Mouse (Mus musculus) megakaryocyte, embryonic 14.5 days (primary cell): ENCODE measurements around the gene Cryaa.

ENCODE experiments used
- FLI1 ChIP-seq: IDR thresholded peaks from 2 replicates; pipeline ENCODE4 v1.6.1; 2012; ENCODE audit warnings: low read length, inconsistent platforms, mixed read lengths
- GATA1 ChIP-seq: IDR thresholded peaks from 3 replicates; pipeline ENCODE4 v1.6.1; 2012; ENCODE audit warnings: mixed read lengths, low read length, inconsistent platforms, borderline replicate concordance

DNA sequence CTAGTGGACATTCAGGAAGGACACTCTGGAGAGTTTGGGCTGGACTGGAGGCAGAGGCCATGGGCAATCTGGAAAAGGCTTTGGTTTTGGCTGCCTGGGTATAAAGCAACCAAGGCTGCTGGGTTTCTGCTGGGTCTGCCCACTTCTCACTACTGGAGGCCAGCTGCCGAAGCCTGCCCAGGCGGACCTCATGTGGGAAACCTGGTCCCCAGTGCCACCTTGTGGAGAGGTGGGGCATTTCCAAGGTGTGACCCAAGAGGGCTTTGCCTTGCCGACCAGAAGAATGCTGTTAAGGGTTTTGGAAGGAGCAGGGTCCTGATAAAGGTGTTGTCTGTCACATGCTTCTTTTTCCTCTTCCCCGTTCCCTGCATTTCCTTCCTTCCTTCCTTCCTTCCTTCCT, 12.8 kb upstream of the Cryaa start:
- TF ChIP-seq GATA1 (no peak), FLI1 (no peak)
